Mouse (Mus musculus) stomach, embryonic 15.5 days (tissue): ENCODE measurements around the gene Rac2. TPM values are rescaled to one million over a fixed set of nuclear protein-coding genes. Genes with fewer than 3 reads are reported as not detected.
A peak's percentile ranks its signal among the peaks of the same experiment; 100 is the strongest.

Experiments
- ATAC-seq: fragments of 200-750 bp; cut with Nextera tagmentation; 2 replicates; pipeline ENCODE4 v1.8.0; 2017; ENCODE audit warnings: low read depth, moderate number of reproducible peaks, moderate TSS enrichment; ENCODE audit not compliant: insufficient read depth, low FRiP score
- H3K27ac ChIP-seq: fragments of 300-500 bp; sonication (generic); 2 replicates; pipeline ENCODE4 v1.5.1; 2015; ENCODE audit warnings: mild to moderate bottlenecking, inconsistent platforms
- H3K27me3 ChIP-seq: fragments of 300-500 bp; sonication (generic); replicated peaks from 2 replicates; pipeline ENCODE4 v1.6.1; 2015; ENCODE audit warnings: inconsistent platforms
- H3K36me3 ChIP-seq: fragments of 300-500 bp; sonication (generic); 2 replicates; pipeline ENCODE4 v1.6.1; 2015; ENCODE audit warnings: inconsistent platforms
- H3K4me1 ChIP-seq: fragments of 300-500 bp; sonication (generic); 2 replicates; pipeline ENCODE4 v1.6.1; 2015; ENCODE audit warnings: inconsistent platforms
- H3K4me2 ChIP-seq: fragments of 300-500 bp; sonication (generic); 2 replicates; pipeline ENCODE4 v1.6.1; 2015; ENCODE audit warnings: mild to moderate bottlenecking, inconsistent platforms
- H3K4me3 ChIP-seq: fragments of 300-500 bp; sonication (generic); replicated peaks from 2 replicates; pipeline ENCODE4 v1.5.1; 2015; ENCODE audit warnings: inconsistent platforms
- H3K9ac ChIP-seq: fragments of 300-500 bp; sonication (generic); 2 replicates; pipeline ENCODE4 v1.6.1; 2015; ENCODE audit warnings: inconsistent platforms
- H3K9me3 ChIP-seq: fragments of 300-500 bp; sonication (generic); 2 replicates; pipeline ENCODE4 v1.6.1; 2016; ENCODE audit warnings: inconsistent platforms
- WGBS: fragments of 180-500 bp; shearing (Covaris S2); methylation state at CpG from one replicate; pipeline ENCODE4 v1.1.7; 2015; 5-methylcytosine and 5-hydroxymethylcytosine counted together
- polyA plus RNA-seq: library from polyadenylated mRNA; unstranded; fragments of >200 nt; fragmentation: Nextera tagmentation; extraction: Ambion mirVana; gene quantifications from 2 replicates; pipeline ENCODE4 v1.2.1, GENCODE M21; 2015

Gene Rac2
- polyA plus RNA-seq, 1 experiment from 2014 or later, result 36.5 TPM

GRCm38 (mm10) chr15:78542767-78543303 is 29.7 kb downstream of the Rac2 start:
- Histone ChIP-seq H3K27ac (no peak overlapping the region), H3K9ac (no peak overlapping the region), H3K9me3 (no peaks in the 10 kb centered on the region), H3K27me3 (peaks cover 4% of the 10 kb centered on the region; the same call in 1 of the 2 replicates), H3K4me3 (no peak overlapping the region), H3K4me2 (no peak overlapping the region), H3K4me1 (peaks cover 7% of the 10 kb centered on the region; the same call in 1 of the 2 replicates), H3K36me3 (no peaks in the 10 kb centered on the region)
- ATAC-seq, result no peak
- 65% methylated on average over 7 of the region's 7 CpGs for WGBS

- WGBS, result 73% methylated on average over 3 of the region's 3 CpGs
- ATAC-seq, result no peak
- H3K9ac ChIP-seq, result no peak overlapping the region
These were observed 30.4 kb downstream of the Rac2 start for GRCm38 (mm10) chr15:78542098-78542766.

GRCm38 (mm10) chr15:78541606-78542005 is 31.0 kb downstream of the Rac2 start:
- 58% methylated on average over 3 of the region's 3 CpGs for WGBS
- no peak for ATAC-seq
- H3K4me1 ChIP-seq, result peaks cover 7% of the 10 kb centered on the region; the same call in 1 of the 2 replicates
- no peaks in the 10 kb centered on the region for H3K9me3 ChIP-seq
- no peak overlapping the region for H3K4me3 ChIP-seq
- no peak overlapping the region for H3K27ac ChIP-seq
- H3K4me2 ChIP-seq, result no peak overlapping the region
- H3K36me3 ChIP-seq, result no peaks in the 10 kb centered on the region
- no peak overlapping the region for H3K9ac ChIP-seq
- peaks cover 4% of the 10 kb centered on the region; the same call in 1 of the 2 replicates for H3K27me3 ChIP-seq

More at GRCm38 (mm10) chr15:78542098-78542766, 30.4 kb downstream of the Rac2 start:
- Histone ChIP-seq H3K9me3 (no peaks in the 10 kb centered on the region), H3K36me3 (no peaks in the 10 kb centered on the region), H3K4me2 (no peak overlapping the region), H3K4me3 (no peak overlapping the region), H3K4me1 (peaks cover 7% of the 10 kb centered on the region; the same call in 1 of the 2 replicates), H3K27ac (no peak overlapping the region), H3K27me3 (peaks cover 4% of the 10 kb centered on the region; the same call in 1 of the 2 replicates)

GRCm38 (mm10) chr15:78541036-78541435 is 31.5 kb downstream of the Rac2 start:
- no peaks in the 10 kb centered on the region for H3K9me3 ChIP-seq
- ATAC-seq, result no peak
- no peak overlapping the region for H3K27ac ChIP-seq
- no peak overlapping the region for H3K9ac ChIP-seq
- 74% methylated on average over 3 of the region's 3 CpGs for WGBS
- H3K36me3 ChIP-seq, result no peaks in the 10 kb centered on the region
- peaks cover 7% of the 10 kb centered on the region; the same call in 1 of the 2 replicates for H3K4me1 ChIP-seq
- peaks cover 4% of the 10 kb centered on the region; the same call in 1 of the 2 replicates for H3K27me3 ChIP-seq
- no peak overlapping the region for H3K4me3 ChIP-seq
- no peak overlapping the region for H3K4me2 ChIP-seq

GRCm38 (mm10) chr15:78535723-78536421 is 36.7 kb downstream of the Rac2 start:
- Histone ChIP-seq H3K4me3 (no peak overlapping the region), H3K9me3 (no peaks in the 10 kb centered on the region), H3K27ac (no peak overlapping the region), H3K4me1 (peaks cover 11% of the 10 kb centered on the region), H3K9ac (no peak overlapping the region), H3K36me3 (no peaks in the 10 kb centered on the region), H3K4me2 (no peak overlapping the region), H3K27me3 (no peaks in the 10 kb centered on the region)
- ATAC-seq, result no peak
- 63% methylated on average over 10 of the region's 10 CpGs for WGBS

GRCm38 (mm10) chr15:78533346-78533835 is 39.2 kb downstream of the Rac2 start:
- no peak for ATAC-seq
- Histone ChIP-seq H3K36me3 (no peaks in the 10 kb centered on the region), H3K9me3 (no peaks in the 10 kb centered on the region), H3K27ac (peak overlapping the region; percentile 90), H3K4me2 (no peak overlapping the region), H3K9ac (no peak overlapping the region), H3K4me3 (no peak overlapping the region), H3K27me3 (no peaks in the 10 kb centered on the region), H3K4me1 (peaks cover 27% of the 10 kb centered on the region)
- 64% methylated on average over 10 of the region's 10 CpGs for whole genome bisulfite sequencing

- Histone ChIP-seq H3K4me2 (peak overlapping the region; percentile 55; the same call in 1 of the 2 replicates), H3K9me3 (no peaks in the 10 kb centered on the region), H3K27ac (peak overlapping the region; percentile 90), H3K4me1 (peaks cover 30% of the 10 kb centered on the region), H3K4me3 (no peak overlapping the region), H3K36me3 (no peaks in the 10 kb centered on the region), H3K27me3 (no peaks in the 10 kb centered on the region), H3K9ac (no peak overlapping the region)
- 53% methylated on average over 10 of the region's 10 CpGs for WGBS
- ATAC-seq, result peak; percentile 30
These were observed 39.8 kb downstream of the Rac2 start for GRCm38 (mm10) chr15:78532566-78533345.

- peak overlapping the region; percentile 27 for H3K4me3 ChIP-seq
- ATAC-seq, result peak; percentile 74
These were observed 40.6 kb downstream of the Rac2 start for GRCm38 (mm10) chr15:78531901-78532469.

GRCm38 (mm10) chr15:78531451-78531720 is 41.2 kb downstream of the Rac2 start:
- peak overlapping the region; percentile 55 for H3K4me2 ChIP-seq
- WGBS, result 56% methylated on average over 4 of the region's 4 CpGs
- H3K9ac ChIP-seq, result peak overlapping the region; percentile 39; the same call in 1 of the 2 replicates
- H3K27ac ChIP-seq, result peak overlapping the region; percentile 90
- H3K27me3 ChIP-seq, result no peaks in the 10 kb centered on the region
- peak overlapping the region; percentile 27 for H3K4me3 ChIP-seq
- H3K9me3 ChIP-seq, result no peaks in the 10 kb centered on the region
- H3K36me3 ChIP-seq, result no peaks in the 10 kb centered on the region
- peaks cover 30% of the 10 kb centered on the region for H3K4me1 ChIP-seq
- no peak for ATAC-seq

More at GRCm38 (mm10) chr15:78531901-78532469, 40.6 kb downstream of the Rac2 start:
- Histone ChIP-seq H3K4me2 (peak overlapping the region; percentile 55), H3K9me3 (no peaks in the 10 kb centered on the region), H3K9ac (peak overlapping the region; percentile 39; the same call in 1 of the 2 replicates), H3K27me3 (no peaks in the 10 kb centered on the region), H3K4me1 (peaks cover 30% of the 10 kb centered on the region), H3K36me3 (no peaks in the 10 kb centered on the region), H3K27ac (peak overlapping the region; percentile 90)
- WGBS, result under 1% methylated on average over 25 of the region's 25 CpGs

- H3K4me1 ChIP-seq, result peaks cover 30% of the 10 kb centered on the region
- H3K9me3 ChIP-seq, result no peaks in the 10 kb centered on the region
- H3K27ac ChIP-seq, result peak within 1 kb of the TSS; percentile 90
- H3K9ac ChIP-seq, result peak within 1 kb of the TSS; percentile 39; the same call in 1 of the 2 replicates
- ATAC-seq, result no peak
- H3K4me2 ChIP-seq, result peak within 1 kb of the TSS; percentile 55
- 71% methylated on average over 17 of the region's 17 CpGs for WGBS
- H3K27me3 ChIP-seq, result no peaks in the 10 kb centered on the region
- H3K36me3 ChIP-seq, result no peaks in the 10 kb centered on the region
- peak within 1 kb of the TSS; percentile 27 for H3K4me3 ChIP-seq
These were observed 41.7 kb downstream of the Rac2 start, which contains the start of gene C1qtnf6 for GRCm38 (mm10) chr15:78530671-78531450. Gene C1qtnf6, minus strand, starts transcription at chr15:78531416.
